Mouse (Mus musculus): ENCODE results near the gene Utp14b. TPM values are rescaled to one million over a fixed set of nuclear protein-coding genes. Genes with fewer than 3 reads are reported as not detected.

Gene Utp14b
- polyA plus RNA-seq, 1 experiment from 2014 or later, result 3.8 TPM

- no peaks in the 10 kb centered on the region for H3K9me3 ChIP-seq
- no peak for ATAC-seq (ENCODE audit: low FRiP score, low read depth)
- no peak overlapping the region for H3K4me2 ChIP-seq (replicated peaks)
- H3K9ac ChIP-seq (replicated peaks), result no peak overlapping the region
- H3K27me3 ChIP-seq, result no peaks in the 10 kb centered on the region
- 93% methylated on average over 9 of the region's 9 CpGs for WGBS
- H3K4me3 ChIP-seq, result no peak overlapping the region
- H3K4me1 ChIP-seq, result no peaks in the 10 kb centered on the region
- H3K27ac ChIP-seq (replicated peaks), result no peak overlapping the region
- peaks cover 80% of the 10 kb centered on the region for H3K36me3 ChIP-seq
Observed at GRCm38 (mm10) chr1:78694503-78695258, 36.8 kb downstream of the Utp14b start.

DNA sequence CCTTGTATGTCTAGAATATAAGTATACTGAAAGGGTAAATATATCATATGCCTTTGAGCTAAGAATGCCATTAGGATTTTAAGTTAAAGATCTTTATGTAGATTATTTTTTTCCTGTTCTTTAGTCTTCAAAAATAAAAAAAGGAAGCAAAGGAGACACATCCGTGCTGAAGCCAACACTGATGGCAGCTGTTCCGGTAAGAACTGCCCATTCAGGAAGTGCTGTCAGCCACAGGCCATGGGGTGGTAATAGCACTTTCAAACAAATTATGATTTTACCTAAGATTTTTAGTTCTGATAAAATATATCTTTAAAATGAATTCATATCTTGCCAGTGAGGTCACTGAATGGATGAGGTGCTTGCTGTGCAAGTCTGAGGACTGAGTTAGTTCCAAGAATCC is 38.5 kb downstream of the Utp14b start:
- Histone ChIP-seq H3K4me2 (replicated peaks) (no peak overlapping the region), H3K4me3 (no peak overlapping the region), H3K36me3 (peaks cover 77% of the 10 kb centered on the region), H3K27ac (replicated peaks) (no peak overlapping the region), H3K9me3 (no peaks in the 10 kb centered on the region), H3K27me3 (no peaks in the 10 kb centered on the region), H3K4me1 (no peaks in the 10 kb centered on the region), H3K9ac (replicated peaks) (no peak overlapping the region)
- 94% methylated on average over 2 of the region's 2 CpGs for WGBS
- no peak for ATAC-seq (ENCODE audit: low FRiP score, low read depth)

- peaks cover 79% of the 10 kb centered on the region for H3K36me3 ChIP-seq
- no peak overlapping the region for H3K4me2 ChIP-seq (replicated peaks)
- no peak for ATAC-seq (ENCODE audit: low FRiP score, low read depth)
- H3K27me3 ChIP-seq, result no peaks in the 10 kb centered on the region
- H3K4me1 ChIP-seq, result no peaks in the 10 kb centered on the region
- no peaks in the 10 kb centered on the region for H3K9me3 ChIP-seq
- no peak overlapping the region for H3K4me3 ChIP-seq
- H3K27ac ChIP-seq (replicated peaks), result no peak overlapping the region
- 88% methylated on average over 5 of the region's 5 CpGs for WGBS
- H3K9ac ChIP-seq (replicated peaks), result no peak overlapping the region
Observed at GRCm38 (mm10) chr1:78696903-78697302, 39.1 kb downstream of the Utp14b start.

- WGBS, result 85% methylated on average over 6 of the region's 6 CpGs
- Histone ChIP-seq H3K36me3 (peaks cover 79% of the 10 kb centered on the region), H3K27me3 (no peaks in the 10 kb centered on the region), H3K4me2 (replicated peaks) (no peak overlapping the region), H3K9me3 (no peaks in the 10 kb centered on the region), H3K4me3 (no peak overlapping the region), H3K9ac (replicated peaks) (no peak overlapping the region), H3K4me1 (no peaks in the 10 kb centered on the region), H3K27ac (replicated peaks) (no peak overlapping the region)
- no peak for ATAC-seq (ENCODE audit: low FRiP score, low read depth)
Observed at GRCm38 (mm10) chr1:78698138-78698537, 40.3 kb downstream of the Utp14b start.

GRCm38 (mm10) chr1:78701740-78702139 is 43.9 kb downstream of the Utp14b start:
- Histone ChIP-seq H3K4me2 (replicated peaks) (no peak overlapping the region), H3K9ac (replicated peaks) (no peak overlapping the region), H3K4me3 (no peak overlapping the region), H3K4me1 (no peaks in the 10 kb centered on the region), H3K36me3 (peaks cover 72% of the 10 kb centered on the region), H3K27me3 (no peaks in the 10 kb centered on the region), H3K27ac (replicated peaks) (no peak overlapping the region), H3K9me3 (no peaks in the 10 kb centered on the region)
- WGBS, result 93% methylated on average over 3 of the region's 3 CpGs
- ATAC-seq (ENCODE audit: low FRiP score, low read depth), result no peak

DNA sequence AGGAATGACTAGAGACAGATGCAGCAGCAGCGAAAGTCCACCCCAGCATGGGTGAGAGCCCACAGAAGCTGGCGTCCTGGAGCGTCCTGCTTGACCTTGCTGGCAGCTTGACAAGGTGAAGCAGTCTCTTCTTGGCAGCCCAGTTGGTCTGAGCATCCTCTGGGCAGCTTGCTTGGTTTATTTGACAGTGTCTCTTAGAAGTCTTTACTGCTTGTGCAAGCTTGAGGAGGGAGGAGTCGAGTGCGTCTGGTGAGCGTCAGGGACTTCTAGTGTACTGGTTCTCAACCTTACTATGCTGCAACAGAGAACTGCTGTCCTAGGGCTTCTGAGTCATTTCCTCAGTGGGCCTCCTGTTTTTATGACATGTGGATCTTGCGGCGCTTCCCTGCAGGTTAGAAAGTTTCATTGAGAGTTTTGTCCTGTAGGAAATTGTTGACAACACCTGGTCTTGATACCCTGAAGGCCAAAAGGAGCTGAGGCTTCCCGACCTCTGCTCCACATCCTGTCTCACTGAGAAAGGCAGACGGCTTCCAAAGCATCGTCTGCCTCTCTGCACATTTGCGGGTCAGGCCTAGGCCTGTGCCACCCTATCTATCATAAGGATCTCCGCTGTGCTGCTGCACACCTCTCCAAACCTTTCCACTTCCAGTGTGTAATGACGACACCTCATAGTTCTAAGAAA is 44.6 kb downstream of the Utp14b start:
- Histone ChIP-seq H3K36me3 (peaks cover 66% of the 10 kb centered on the region), H3K9me3 (no peaks in the 10 kb centered on the region), H3K27ac (replicated peaks) (no peak overlapping the region), H3K4me1 (no peaks in the 10 kb centered on the region), H3K4me3 (no peak overlapping the region), H3K9ac (replicated peaks) (no peak overlapping the region), H3K27me3 (no peaks in the 10 kb centered on the region), H3K4me2 (replicated peaks) (no peak overlapping the region)
- ATAC-seq (ENCODE audit: low FRiP score, low read depth), result no peak
- 90% methylated on average over 14 of the region's 14 CpGs for WGBS

DNA sequence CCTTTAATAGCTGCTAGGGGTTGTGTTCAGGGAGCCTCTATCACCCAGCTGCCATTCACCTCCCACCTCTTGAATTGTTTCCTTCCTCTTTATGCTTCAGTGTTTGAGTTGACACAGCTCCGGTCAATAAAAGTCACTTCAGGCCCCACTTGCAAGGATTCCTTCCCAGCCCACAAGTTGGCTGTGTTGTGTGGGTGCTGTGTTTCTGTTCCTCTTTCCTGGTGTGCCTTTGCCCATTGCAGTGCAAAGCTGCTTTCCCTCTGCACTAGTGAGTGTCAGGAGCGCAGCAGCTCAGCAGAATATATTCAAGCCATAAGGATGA is 45.1 kb downstream of the Utp14b start:
- Histone ChIP-seq H3K4me3 (no peak overlapping the region), H3K9me3 (no peaks in the 10 kb centered on the region), H3K4me2 (replicated peaks) (no peak overlapping the region), H3K9ac (replicated peaks) (no peak overlapping the region), H3K27ac (replicated peaks) (no peak overlapping the region), H3K4me1 (no peaks in the 10 kb centered on the region), H3K36me3 (peaks cover 63% of the 10 kb centered on the region), H3K27me3 (no peaks in the 10 kb centered on the region)
- no peak for ATAC-seq (ENCODE audit: low FRiP score, low read depth)
- WGBS, result 96% methylated on average over 2 of the region's 2 CpGs

GRCm38 (mm10) chr1:78706338-78706737 is 48.5 kb downstream of the Utp14b start:
- Histone ChIP-seq H3K27ac (replicated peaks) (no peak overlapping the region), H3K4me3 (no peak overlapping the region), H3K36me3 (peaks cover 39% of the 10 kb centered on the region), H3K9me3 (no peaks in the 10 kb centered on the region), H3K27me3 (no peaks in the 10 kb centered on the region), H3K4me1 (no peaks in the 10 kb centered on the region), H3K4me2 (replicated peaks) (no peak overlapping the region), H3K9ac (replicated peaks) (no peak overlapping the region)
- no peak for ATAC-seq (ENCODE audit: low FRiP score, low read depth)
- WGBS, result 89% methylated on average over 10 of the region's 10 CpGs

DNA sequence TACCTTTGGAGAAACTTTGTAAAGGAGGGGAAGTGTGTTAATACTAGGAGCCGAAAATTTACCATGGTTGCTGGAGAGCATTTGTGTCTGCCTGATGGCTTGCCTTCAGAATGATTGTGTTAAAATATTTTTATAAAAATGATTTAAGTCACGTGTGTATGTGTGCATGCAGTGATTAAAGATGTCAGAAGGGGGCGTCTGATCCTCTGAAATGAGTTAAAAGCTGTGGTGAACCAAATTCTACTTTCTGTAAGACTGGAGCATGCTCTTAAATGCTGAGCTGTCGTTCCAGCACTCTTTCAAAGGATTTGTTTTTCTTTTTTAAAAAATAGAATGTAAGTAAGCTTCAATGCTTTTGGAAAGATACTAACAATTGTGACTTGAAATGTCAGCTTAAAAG is 49.4 kb downstream of the Utp14b start:
- WGBS, result 63% methylated on average over 4 of the region's 4 CpGs
- ATAC-seq (ENCODE audit: low FRiP score, low read depth), result no peak
- no peaks in the 10 kb centered on the region for H3K27me3 ChIP-seq
- H3K9me3 ChIP-seq, result no peaks in the 10 kb centered on the region
- no peak overlapping the region for H3K4me3 ChIP-seq
- no peak overlapping the region for H3K9ac ChIP-seq (replicated peaks)
- H3K4me1 ChIP-seq, result no peaks in the 10 kb centered on the region
- H3K27ac ChIP-seq (replicated peaks), result no peak overlapping the region
- H3K36me3 ChIP-seq, result peaks cover 30% of the 10 kb centered on the region
- H3K4me2 ChIP-seq (replicated peaks), result no peak overlapping the region

- Histone ChIP-seq H3K36me3 (peaks cover 3% of the 10 kb centered on the region; the same call in 1 of the 2 replicates), H3K9ac (replicated peaks) (no peak overlapping the region), H3K9me3 (no peaks in the 10 kb centered on the region), H3K27ac (replicated peaks) (no peak overlapping the region), H3K4me2 (replicated peaks) (no peak overlapping the region), H3K4me1 (no peaks in the 10 kb centered on the region), H3K27me3 (no peaks in the 10 kb centered on the region), H3K4me3 (no peak overlapping the region)
- no peak for ATAC-seq (ENCODE audit: low FRiP score, low read depth)
Observed at GRCm38 (mm10) chr1:78710026-78710425, 52.2 kb downstream of the Utp14b start.

- H3K4me1 ChIP-seq, result no peaks in the 10 kb centered on the region
- no peak for ATAC-seq (ENCODE audit: low FRiP score, low read depth)
- H3K9me3 ChIP-seq, result no peaks in the 10 kb centered on the region
- 92% methylated on average over 5 of the region's 5 CpGs for WGBS
- H3K4me3 ChIP-seq, result no peak overlapping the region
- no peak overlapping the region for H3K9ac ChIP-seq (replicated peaks)
- no peaks in the 10 kb centered on the region for H3K36me3 ChIP-seq
- H3K27me3 ChIP-seq, result no peaks in the 10 kb centered on the region
- no peak overlapping the region for H3K4me2 ChIP-seq (replicated peaks)
- H3K27ac ChIP-seq (replicated peaks), result no peak overlapping the region
Observed at GRCm38 (mm10) chr1:78710613-78711329, 52.9 kb downstream of the Utp14b start.
